Mouse (Mus musculus) gastrocnemius, postnatal 10 days (tissue): ENCODE data around the gene Reck. TPM values are rescaled to one million over a fixed set of nuclear protein-coding genes. Genes with fewer than 3 reads are reported as not detected.
A peak's percentile ranks its signal among the peaks of the same experiment; 100 is the strongest.

ENCODE experiments used
- DNase-seq: peaks from one replicate; pipeline ENCODE4 v3.0.0; 2021; ENCODE audit warnings: mixed read lengths
- long read RNA-seq, 2 experiments: library from polyadenylated mRNA; stranded (forward); transcript quantifications; one replicate each; pipeline ENCODE4 v2.0.0; 2021
- total RNA-seq, 2 experiments: library from RNA; stranded (reverse); gene quantifications; 2 replicates each; pipeline ENCODE4 v1.2.3; 2021

The Reck gene
- 10 to 100 TPM; 13.6 to 15.5 TPM for total RNA-seq
- long read RNA-seq, experiment 1, full-length matches to known transcripts, result 11 of 14 reads
- long read RNA-seq, experiment 1, partial matches to known transcripts, result 2 of 14 reads
- long read RNA-seq, experiment 1, other reads (novel, unspliced or antisense), result 1 of 14 reads
- long read RNA-seq, experiment 2, full-length matches to known transcripts, result 11 of 15 reads
- long read RNA-seq, experiment 2, partial matches to known transcripts, result 4 of 15 reads
- long read RNA-seq, experiment 2, other reads (novel, unspliced or antisense), result 0 of 15 reads

DNA sequence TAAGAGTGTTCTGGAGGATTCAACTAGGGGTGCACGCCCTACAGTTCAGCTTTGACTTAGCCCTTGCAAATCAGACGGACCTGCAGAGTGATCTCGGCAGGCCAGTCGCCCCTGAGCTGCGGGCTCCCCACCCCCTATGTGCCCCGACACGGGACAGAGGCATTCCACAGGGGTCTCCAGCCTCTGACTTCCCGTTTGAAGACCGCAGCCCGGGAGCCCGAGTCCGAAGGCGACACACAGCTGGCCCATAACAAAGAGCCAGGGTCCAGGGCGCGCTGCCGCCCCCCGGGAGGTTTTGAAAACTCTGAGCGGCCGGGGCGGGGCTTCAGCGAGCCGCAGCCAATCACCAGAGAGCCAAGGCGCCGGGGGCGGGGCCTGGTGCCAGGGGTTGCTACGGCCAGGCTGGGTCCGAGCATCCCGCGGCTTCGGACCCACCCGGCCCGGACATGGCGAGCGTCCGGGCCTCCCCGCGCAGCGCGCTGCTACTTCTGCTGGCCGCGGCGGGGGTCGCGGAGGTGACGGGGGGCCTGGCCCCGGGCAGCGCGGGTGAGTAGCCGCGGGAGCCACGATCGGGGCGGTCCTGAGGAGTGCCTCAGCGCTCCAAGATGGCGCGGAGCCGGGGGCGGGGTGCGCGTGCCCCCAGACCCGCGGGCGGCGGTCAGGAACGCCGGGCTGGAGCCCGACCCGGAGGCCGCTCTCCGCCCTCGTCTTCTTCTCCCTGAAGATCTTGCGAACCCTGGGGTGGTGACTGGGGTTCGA is at the start of gene Reck:
TSS of gene Reck (plus strand) at position 371 of the 759 bp plus-strand sequence.
- peak; percentile 91 for DNase-seq

DNA sequence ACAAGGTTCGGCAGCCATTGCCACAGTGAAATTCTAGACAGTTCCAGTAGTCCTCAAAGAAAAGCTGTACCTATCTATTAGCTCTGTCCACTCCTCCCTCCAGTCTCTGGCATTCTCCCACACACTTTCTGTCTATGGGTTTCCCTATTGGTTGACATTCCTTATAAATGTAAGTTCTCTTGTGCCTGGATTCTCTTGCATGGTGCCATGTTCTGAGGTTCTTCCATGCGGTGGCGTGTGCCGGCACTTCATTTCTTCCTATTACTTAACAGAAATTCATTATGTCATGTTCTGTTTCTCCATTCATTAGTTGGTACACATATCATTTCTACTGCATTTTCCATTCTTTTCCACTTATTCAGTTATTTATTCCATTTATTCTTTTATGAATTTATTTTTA is 46.5 kb upstream of the Reck start:
- DNase-seq, result no peak

DNA sequence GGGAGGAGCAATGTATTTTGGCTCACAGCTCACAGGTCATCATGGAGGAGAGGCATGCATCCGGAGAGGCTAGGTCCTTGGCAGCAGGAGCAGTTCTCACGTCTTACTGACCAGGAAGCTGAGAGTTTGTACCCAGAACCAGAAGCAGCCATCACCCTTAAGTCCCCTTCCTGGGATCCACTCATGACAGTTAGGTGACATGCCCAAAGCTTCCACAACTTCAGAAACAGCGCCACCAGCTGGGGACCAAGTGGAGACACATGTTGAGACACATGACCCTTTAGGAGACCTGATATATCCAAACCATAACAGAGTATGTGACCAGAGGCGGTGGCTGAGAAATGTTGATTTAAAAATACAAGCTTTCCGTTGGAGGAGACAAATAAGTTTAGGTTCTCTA is 43.3 kb upstream of the Reck start:
- DNase-seq, result no peak

DNA sequence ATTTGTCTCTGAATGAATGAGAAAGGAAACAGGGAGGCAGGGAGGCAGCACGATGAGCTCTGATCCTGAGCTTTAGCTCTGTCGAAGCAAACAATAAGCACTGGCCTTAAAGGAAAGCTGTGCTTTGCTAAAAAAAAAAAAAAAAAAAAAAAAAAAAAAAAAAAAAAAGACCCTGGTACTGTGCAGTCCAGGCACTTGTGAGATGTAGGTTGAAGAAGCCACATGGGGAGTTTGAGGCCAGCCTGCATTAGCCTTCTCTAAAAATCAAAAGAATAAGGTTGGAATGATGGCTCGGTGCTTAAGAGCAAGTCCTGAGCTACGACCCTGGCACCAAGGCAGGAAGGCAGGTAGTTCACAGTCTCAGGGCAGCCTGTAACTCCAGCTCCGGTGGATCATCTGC is 41.6 kb upstream of the Reck start:
- DNase-seq, result no peak

DNA sequence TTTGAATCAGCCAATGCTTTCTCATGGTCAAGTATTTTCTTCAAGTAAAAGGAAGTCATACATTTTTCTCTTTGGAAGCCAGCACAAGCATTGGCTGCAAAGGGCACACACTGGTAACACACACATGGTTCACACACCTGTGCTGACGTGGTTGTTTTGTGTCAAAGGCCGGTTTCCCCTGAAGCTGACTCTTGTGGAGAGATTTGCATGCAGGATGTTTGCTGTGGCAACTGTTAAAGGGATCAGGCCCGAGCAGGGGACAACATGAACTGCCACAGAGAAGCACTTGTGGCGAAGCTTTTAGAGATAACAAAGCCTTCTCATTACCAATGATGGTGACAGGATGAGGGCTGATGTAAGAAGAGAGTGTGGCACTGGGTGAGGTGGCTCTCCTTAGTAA is 40.6 kb upstream of the Reck start:
- DNase-seq, result no peak

DNA sequence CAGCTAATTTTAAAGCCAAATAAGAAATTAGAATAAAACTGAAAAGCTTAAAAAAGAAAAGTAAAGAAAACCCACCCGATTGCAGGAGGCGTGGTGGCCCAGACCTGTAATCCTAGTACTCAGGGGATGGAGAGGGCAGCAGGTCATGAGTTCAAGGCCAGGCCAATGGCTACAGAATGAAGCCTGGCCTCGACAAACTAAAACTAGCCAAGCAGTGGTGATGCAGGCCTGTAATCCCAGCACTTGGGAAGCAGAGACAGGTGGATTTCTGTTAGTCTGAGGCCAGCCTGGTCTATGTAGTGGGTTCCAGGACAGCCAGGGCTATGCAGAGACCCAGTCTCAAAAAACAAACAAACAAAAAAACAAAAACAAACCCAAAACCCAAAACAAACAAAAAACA is 37.0 kb upstream of the Reck start:
- no peak for DNase-seq

DNA sequence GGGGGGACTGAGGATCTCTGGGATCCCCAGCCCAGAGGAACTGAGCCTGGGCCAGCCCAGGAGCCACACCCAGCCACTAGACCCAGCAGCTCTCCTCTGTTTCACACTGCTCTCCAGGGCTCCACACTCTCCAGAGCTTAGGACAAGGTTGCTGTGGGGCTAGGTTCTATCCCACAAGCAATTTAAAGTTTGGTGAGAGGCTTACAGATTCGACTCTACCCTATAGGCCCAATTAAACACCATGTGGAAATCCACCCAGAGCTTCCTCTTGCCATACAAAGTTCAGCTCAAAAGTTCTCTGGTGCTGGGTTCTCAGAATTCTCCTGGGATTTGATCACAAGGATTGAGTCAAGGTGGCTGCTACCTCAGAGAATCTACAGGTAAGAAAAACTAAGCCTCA is 35.2 kb upstream of the Reck start, which contains the start of gene Olfr157:
TSS of gene Olfr157 (minus strand) at position 101 of the 400 bp plus-strand sequence.
- DNase-seq, result no peak

DNA sequence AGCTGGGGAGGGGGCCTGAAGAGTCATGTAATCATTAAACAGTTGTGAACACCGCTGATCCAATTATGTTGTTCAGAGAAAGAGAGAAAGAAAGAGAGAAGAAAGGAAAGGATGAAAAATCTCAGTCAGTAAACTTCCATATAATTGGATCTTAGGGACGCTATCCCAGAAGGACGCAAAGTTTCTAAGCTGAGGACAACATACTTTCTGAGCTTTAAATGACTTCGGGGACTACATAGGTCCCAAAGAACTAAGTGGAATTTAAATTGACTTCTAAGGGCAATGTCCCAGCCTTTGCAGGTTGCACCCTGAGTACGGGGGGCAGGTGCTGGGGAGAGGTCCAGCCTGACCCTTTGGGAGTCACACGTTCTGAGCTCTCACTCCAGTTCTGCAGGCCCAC is 24.1 kb upstream of the Reck start, which contains the start of gene Olfr155:
TSS of gene Olfr155 (plus strand) at position 301 of the 400 bp plus-strand sequence.
- DNase-seq, result no peak

DNA sequence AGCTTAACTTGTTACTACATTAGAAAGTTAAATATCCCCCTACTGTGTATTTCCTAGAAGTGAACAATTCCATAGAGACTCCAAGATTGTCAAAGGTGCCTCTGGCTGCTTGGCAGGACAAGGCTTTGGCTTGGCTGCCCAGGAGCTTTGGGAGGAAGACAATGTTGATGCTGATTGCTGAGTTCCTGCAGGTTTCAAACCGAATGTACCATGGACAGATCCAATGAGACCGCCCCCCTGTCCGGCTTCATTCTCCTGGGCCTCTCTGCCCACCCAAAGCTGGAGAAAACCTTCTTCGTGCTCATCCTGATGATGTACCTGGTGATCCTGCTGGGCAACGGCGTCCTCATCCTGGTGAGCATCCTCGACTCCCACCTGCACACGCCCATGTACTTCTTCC is 21.2 kb upstream of the Reck start:
- no peak for DNase-seq

DNA sequence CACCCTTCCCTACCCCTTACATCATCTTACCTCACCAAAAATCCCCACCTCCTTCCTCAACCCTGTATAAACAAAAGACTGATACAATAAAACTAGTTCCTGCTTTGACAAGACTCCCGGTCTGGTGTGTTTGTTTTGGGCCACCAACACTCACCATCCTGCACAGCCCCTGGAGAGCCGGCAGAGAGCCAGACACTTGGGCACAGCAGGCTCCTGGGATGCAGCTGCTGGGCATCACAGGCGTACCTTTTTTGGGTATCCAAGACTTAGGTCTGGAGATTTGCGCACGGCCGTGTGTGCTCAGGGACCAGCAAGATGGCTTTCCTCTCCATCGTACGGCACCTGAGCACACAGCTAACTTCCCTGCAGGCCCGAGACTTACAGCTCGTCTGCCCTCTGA is 15.4 kb upstream of the Reck start:
- DNase-seq, result no peak

DNA sequence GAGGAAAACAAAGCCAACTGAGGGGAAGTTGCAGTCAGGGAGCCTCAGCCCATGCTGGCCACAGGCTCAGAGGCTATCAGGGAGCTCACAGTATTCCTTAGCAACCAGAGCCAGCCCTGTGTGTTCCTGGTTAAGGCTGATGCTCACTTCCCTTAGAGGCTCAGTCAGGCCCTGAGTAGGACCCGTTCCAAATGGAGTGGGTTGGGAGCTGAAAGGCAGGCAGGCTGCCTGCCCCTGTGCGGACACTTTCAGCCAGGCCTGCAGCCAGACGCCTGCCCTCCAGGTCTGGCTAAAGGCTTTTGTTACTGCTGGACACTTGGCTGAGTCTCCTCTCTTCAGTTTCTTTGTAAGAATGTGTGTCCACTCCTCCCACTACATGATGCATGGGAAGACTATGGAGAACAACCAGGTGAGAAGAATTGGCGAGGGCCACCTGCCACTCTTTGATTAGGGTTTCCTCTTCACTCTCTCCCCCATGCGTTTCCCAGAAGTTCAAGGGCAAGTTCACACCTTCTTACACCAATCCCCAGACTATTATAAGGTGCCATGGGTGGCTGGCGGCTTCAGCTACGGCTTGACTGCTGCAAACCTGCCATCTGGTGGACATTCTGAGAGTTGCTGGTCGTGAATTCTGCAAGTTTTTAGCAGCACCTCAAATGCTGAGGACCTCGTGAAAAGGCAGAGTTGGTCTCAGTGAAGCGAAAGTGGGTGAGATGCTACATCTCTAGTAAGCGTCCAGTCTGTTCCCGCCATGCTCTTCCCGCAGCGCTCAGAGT is 14.4 kb upstream of the Reck start:
- DNase-seq, result peak; percentile 66

DNA sequence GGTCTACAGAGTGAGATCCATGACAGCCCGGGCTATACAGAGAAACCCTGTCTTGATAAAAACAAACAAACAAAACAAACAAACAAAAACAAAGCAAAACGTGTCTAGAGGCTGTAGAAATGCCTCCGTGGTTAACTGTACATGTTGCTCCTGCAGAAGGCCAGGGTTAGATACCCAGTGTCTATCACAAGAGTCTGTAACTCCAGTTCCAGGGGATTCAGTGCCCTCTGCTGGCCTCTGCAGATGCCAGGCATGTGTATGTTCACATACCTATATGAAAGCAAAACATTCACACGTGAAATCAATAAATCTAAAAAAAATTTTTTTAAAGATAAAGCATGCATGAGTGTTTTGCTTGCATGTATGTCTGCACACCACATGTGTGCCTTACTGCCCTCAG is 12.0 kb upstream of the Reck start:
- no peak for DNase-seq

DNA sequence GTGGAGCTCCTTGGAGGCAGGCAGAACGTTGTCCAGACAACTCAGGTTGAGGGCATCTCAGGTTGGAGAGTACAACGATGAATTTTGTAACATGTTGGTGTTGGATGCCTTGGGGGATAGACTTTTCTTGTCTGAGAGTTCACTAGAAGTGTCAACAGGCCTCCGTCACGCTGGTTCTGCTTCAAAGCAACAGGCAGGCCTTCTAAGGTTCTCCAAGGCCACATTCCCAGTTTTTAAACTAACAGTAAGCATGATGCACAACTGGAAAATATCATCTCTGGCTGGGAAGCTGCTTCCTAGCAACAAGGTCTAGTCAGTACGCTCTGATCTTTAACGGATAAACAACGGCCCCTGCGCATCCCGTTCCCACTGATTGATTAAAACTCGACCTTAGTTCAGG is 5.5 kb upstream of the Reck start:
- no peak for DNase-seq

DNA sequence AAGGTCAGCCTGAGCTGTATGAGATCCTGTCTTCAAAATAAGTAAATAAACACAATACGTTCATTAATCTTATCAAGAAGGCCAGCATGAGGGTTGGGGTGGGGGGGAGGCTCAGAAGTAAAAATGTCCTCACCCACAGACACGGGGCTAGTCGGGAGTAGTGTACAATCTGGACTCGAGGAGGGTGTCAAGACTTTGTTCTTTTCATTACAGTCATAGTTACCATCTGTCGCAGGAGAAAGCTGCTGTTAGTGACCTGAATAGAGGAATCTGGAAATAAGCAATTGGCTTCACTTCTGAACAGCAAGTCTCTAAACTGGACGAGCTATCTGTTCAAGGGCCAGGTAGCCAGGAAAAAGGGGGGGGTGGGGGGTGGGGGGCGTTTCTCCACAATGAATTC is 829 bp upstream of the Reck start:
- DNase-seq, result no peak

DNA sequence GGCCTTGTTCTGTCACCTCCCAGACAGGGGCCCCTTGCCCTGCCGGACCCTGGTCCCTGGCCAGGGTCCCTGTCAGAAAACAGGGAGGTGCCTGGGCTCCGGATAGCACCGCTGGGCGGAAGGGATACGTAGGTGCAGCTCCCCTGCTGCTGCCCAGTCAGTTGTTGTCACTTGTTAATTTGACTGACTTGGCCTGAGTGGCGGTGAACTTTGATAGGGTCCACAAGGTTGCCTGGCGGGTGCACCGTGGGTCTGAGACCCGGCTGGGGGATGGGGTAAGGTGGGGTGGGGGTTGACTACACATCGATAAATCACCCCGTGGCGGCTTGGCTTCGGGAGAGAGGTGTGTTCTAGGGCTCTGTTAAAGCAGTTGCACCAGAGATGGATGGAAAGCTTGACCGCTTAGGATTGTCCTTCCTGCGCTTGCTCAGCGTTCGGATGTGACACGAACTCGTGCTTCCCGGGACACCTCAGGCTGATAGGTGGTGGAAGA is 635 bp downstream of the Reck start:
- DNase-seq, result peak; percentile 14

DNA sequence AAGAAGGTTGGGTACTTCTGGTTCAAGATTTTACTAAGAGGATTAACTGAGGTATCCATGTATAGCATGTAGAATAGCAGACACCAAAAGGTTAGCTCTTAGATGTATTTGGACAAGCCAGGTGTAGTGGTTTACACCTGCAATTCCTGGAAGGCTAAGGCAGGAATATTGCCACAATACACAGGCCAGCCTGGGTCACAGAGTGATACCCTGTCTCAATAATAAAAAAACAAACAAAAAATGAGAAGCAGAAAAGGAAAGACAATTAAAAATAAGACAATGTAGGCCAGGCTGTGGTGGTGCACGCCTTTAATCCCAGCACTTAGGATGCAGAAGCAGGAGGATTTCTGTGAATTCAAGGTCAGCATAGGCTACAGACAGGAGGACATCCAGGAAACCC is 1.9 kb downstream of the Reck start:
- DNase-seq, result no peak

DNA sequence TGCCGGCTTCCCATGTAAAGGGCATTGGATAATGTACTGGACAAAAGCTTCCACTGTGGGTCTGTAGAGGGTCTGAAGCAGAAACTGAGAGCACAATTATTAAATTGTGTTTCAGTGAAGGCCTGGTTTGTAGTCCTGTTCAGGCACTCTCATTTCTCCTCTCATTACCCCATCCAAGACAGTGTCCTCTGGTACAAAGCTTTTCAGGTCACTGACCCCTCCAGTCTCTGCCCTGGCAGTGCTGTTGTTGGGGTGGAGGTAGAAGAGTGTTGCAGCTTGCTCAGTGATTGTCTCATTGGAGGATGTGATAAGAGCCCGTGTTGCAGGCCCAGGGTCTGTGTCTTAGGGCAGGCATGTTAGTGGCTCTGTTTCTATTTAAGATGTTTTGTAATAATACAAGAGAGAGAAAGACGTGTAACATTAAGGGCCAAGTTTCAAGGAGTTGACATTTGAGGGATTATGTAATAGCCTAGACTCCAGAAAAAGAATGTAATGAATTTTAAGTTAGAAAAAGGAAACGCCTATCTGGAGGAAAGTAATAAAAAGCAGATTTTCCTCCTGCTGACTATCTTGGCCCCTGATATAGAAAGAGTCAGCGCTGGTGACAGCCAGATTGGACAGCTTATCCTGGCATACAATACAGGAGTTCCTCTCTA is 2.9 kb downstream of the Reck start:
- DNase-seq, result no peak

DNA sequence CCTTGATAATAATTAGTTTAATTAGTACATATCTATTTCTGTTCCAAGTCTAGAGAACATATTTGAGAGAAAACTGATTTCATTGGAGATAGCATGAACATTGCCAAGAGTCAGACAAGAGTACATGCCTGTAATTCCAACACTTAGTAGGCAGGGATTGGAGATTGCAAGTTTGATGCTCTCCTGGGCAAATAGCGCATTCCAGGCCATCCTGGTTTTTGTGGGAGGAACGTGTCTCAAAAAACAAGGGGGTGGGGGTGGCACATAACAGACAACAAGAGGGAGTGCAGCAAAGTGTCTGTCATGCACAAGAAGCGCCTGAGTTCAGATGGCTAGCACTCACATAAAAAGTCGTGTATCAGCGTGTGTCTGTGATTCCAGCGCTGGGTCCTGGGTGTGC is 4.2 kb downstream of the Reck start:
- DNase-seq, result no peak

DNA sequence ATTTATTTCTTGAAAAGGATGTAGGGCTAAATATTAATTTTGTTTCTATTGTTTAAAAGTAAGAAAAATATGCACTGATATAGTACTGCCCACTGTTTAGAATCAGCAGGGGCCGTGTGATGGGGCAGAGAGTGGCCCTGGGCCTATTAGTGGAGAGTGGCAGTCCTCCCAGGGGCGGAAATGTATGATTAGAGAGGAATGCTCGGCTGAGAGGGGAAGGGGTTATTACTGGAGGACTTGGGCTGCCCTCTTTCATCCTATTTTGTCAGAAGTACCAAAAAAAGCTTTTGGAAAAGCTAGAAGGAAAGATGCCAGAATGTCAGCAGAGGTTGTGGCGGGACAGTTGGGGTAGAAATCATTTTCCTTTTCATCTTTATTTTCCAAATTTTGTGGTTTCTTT is 8.9 kb downstream of the Reck start:
- no peak for DNase-seq

DNA sequence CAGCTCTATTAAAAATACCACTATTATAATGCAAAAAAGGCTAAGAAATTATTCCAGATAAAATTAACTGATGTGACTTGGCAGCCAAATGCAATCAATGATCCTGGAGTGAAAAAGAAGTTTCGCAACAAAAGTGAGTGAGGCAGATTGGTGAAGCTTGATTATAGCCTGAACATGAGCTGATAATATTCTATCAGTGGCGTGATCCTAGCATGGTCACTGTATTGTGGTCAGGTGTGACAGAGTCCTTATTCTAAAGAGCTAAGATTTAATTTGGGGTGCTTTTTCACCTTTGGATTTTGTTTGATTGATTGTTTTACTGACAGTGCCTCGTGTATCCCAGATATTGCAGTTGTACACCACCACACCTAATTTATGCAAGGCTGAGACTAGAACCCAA is 15.9 kb downstream of the Reck start:
- no peak for DNase-seq

DNA sequence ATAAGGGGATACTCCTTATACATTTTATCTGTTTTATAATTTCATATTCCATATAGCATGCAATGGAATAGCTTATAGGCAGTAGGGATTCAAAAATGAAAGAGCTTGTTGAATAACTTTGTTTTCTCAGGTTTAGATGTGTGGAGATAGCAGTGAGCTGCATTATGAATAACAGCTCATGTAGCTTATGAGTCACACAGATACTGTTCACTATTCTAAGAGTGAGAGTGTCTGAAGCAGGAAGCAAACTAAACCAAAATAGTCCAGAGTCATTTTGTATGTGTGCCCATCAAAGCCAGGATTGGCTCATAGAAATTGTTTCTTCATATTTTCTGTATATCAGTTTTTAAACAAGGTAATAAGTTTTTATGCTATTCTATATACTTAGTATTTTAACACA is 21.9 kb downstream of the Reck start:
- no peak for DNase-seq

DNA sequence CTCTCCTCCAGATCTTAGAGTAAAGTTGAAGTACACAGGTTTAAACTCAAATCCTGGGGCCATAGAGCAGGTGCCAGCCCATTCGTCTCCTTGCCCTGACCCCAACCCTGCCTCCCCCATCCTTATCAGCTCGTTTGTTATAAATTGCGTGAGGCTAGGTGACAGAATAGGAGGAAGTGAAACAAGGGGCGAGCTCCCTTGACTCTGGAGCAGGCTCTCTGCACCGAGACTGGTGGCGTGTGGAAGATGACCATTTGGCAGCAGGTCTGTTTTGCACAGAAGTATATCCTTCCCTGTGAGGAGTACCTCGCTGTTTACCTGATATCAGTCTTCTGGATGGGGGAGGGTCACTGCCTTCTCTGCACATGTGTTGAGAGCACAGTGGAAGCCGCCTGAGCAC is 23.9 kb downstream of the Reck start:
- no peak for DNase-seq
